Mouse (Mus musculus) heart, adult 2 months (tissue): Measurements from ENCODE around the gene Cadps2. TPM values are rescaled to one million over a fixed set of nuclear protein-coding genes. Genes with fewer than 3 reads are reported as not detected.

ENCODE experiments used
- DNase-seq, 2 experiments: peaks; one replicate each; pipeline ENCODE4 v3.0.0; 2021
- H3K27ac ChIP-seq: fragments of 200-600 bp; 2 replicates; pipeline ENCODE4 v1.8.1; 2022
- H3K27me3 ChIP-seq: fragments of 200-500 bp; 2 replicates; pipeline ENCODE4 v1.6.1; 2012; ENCODE audit warnings: mild to moderate bottlenecking, low read length, inconsistent platforms, mixed read lengths; ENCODE audit not compliant: control insufficient read depth, insufficient read depth
- H3K36me3 ChIP-seq: fragments of 200-500 bp; 2 replicates; pipeline ENCODE4 v1.6.1; 2012; ENCODE audit warnings: low read length, inconsistent platforms; ENCODE audit not compliant: control insufficient read depth, insufficient read depth
- H3K4me1 ChIP-seq: fragments of 200-500 bp; 2 replicates; pipeline ENCODE4 v1.6.1; 2011; ENCODE audit warnings: low read length; ENCODE audit not compliant: control insufficient read depth, insufficient read depth
- H3K4me3 ChIP-seq: fragments of 200-600 bp; 2 replicates; pipeline ENCODE4 v1.8.1; 2022
- H3K79me2 ChIP-seq: fragments of 200-500 bp; replicated peaks from 2 replicates; pipeline ENCODE4 v1.6.1; 2012; ENCODE audit warnings: mild to moderate bottlenecking, inconsistent platforms, low read length, moderate library complexity, mixed read lengths; ENCODE audit not compliant: control insufficient read depth, insufficient read depth
- H3K9ac ChIP-seq: fragments of 200-500 bp; 2 replicates; pipeline ENCODE4 v1.6.1; 2012; ENCODE audit warnings: low read depth, mild to moderate bottlenecking, control low read depth, inconsistent platforms, low read length, mixed read lengths
- CTCF ChIP-seq: fragments of 200-600 bp; IDR thresholded peaks from 2 replicates; pipeline ENCODE4 v1.8.1; 2022; ENCODE audit warnings: antibody characterized with exemption, mild to moderate bottlenecking, moderate library complexity
- EP300 ChIP-seq: fragments of 200-500 bp; IDR thresholded peaks from 2 replicates; pipeline ENCODE4 v1.6.1; 2011; ENCODE audit warnings: low read depth, low read length, control low read depth; ENCODE audit not compliant: insufficient read depth
- POLR2A ChIP-seq: fragments of 200-500 bp; IDR thresholded peaks from 2 replicates; pipeline ENCODE4 v1.6.1; 2011; ENCODE audit warnings: mild to moderate bottlenecking, low read depth, low read length, control low read depth; ENCODE audit not compliant: insufficient read depth
- WGBS: fragments of 180-500 bp; shearing (Covaris S2); methylation state at CpG from one replicate; pipeline ENCODE4 v1.1.7; 2018; 5-methylcytosine and 5-hydroxymethylcytosine counted together
- intact Hi-C: fragments of 180-260 bp; cut with DNase I; formaldehyde crosslinking; loops from one replicate; pipeline ENCODE4 v1.15.1; 2025
- polyA plus RNA-seq: library from polyadenylated mRNA; depleted of rRNA; stranded (reverse); fragments of >200 nt; gene quantifications from 2 replicates; pipeline ENCODE4 v1.2.3, GENCODE M21; 2012
- total RNA-seq, 2 experiments: library from RNA; stranded (reverse); gene quantifications; 2 replicates each; pipeline ENCODE4 v1.2.3; 2021

Gene Cadps2
- total and polyA plus RNA-seq, 3 experiments = 0.72 to 1.4 (median 1.1) TPM

DNA sequence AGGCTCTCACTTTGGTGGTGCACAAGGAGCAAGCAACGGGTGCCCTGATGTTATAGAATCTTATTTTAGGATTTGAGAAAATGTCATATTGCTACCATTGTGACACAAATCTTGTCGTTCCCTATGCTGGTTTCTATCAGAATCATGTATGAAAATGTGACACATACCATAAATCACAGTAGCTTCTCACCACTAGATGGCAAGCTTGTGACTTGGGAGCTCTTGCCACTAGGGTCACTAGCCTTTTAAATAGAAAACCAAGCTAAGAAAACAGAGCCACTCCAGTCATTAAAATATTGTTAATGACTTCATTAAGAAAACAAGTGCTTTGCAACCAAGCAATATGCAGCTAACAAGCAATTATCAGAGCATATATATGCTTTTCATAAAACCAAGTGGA lies 81.0 kb downstream of the Cadps2 start:
- H3K79me2 ChIP-seq = no peaks in the 10 kb centered on the region
- WGBS = 75% methylated on average over 2 of the region's 2 CpGs
- H3K9ac ChIP-seq = no peak overlapping the region
- no peak for DNase-seq
- no peak overlapping the region for H3K4me3 ChIP-seq
- TF ChIP-seq CTCF = peak; percentile 66
- TF ChIP-seq POLR2A = no peak
- TF ChIP-seq EP300 = no peak
- intact Hi-C loops = loop anchor here (5.0 kb wide), 1 partner anchor 129 kb away; no protein-coding TSS in a partner anchor
- H3K27me3 ChIP-seq = no peaks in the 10 kb centered on the region
- H3K27ac ChIP-seq = no peak overlapping the region
- H3K4me1 ChIP-seq = no peaks in the 10 kb centered on the region
- H3K36me3 ChIP-seq = no peaks in the 10 kb centered on the region

DNA sequence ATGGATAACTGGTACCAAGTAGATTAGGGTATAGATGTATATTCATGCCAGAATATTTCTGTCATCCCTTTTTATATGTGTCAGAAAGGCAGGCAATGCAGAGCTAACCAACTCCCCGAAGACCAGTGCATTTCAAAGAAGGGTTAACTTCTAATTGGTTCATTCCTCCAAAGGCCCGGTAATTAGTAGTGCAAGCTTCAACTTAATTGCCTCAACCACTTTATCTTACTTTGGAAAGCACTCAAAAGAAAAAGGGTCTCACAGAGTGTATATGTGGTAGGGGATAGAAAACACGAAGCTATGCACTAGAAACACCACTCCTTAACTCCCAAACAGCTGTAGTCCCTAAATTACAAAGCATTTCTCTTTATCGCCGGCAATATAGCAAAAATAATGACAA lies 90.4 kb downstream of the Cadps2 start:
- no peak overlapping the region for H3K9ac ChIP-seq
- 76% methylated on average over 5 of the region's 5 CpGs for WGBS
- intact Hi-C loops = no loop called here

DNA sequence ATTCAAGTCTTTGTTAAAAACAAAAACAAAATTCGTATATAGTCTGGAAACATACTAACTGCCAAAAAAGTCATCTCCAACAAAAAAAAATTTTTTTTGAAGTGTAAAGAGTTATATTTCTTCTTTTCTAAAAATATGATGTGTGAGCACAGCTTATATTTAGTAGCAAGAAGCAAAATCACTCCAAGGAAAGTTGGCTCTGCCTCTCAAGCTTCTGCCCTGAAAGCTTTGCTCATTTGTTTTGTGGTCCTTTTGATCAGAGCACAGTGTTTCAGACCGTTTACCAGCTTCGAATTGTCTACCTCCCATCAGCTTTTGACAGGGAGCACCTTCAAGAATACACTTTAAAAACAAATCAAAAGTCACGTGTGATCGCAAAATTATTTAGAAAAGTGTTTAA lies 99.2 kb downstream of the Cadps2 start:
- no peaks in the 10 kb centered on the region for H3K79me2 ChIP-seq
- intact Hi-C loops = no loop called here

More for the DNA sequence above, 90.4 kb downstream of the Cadps2 start:
- no peaks in the 10 kb centered on the region for H3K36me3 ChIP-seq
- H3K79me2 ChIP-seq = no peaks in the 10 kb centered on the region
- H3K27me3 ChIP-seq = no peaks in the 10 kb centered on the region
- no peak overlapping the region for H3K4me3 ChIP-seq
- H3K4me1 ChIP-seq = no peaks in the 10 kb centered on the region
- TF ChIP-seq EP300 (no peak), POLR2A (no peak), CTCF (no peak)
- no peak for DNase-seq
- H3K27ac ChIP-seq = no peak overlapping the region

DNA sequence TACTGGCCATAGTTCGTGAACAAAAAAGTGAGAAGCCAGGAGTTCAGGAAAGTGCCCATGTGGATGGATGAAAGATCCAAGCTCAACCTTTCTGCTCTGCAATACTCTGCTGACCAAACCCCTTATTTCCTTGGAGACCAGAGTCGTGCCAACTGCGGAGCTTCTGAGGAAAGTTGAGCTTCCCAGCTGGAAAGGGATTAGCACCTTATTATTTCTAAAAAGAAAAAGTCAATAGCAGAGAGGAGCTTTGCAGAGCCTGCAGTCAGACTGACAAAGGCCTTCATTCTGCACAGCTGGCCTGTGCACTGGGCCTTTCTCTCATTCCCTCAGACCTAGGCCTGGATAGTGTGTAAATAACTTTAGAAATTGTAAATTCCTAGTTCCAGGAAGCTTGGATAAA lies 106.5 kb downstream of the Cadps2 start:
- Histone ChIP-seq H3K4me3 (no peak overlapping the region), H3K36me3 (no peaks in the 10 kb centered on the region), H3K27me3 (no peaks in the 10 kb centered on the region), H3K79me2 (no peaks in the 10 kb centered on the region), H3K4me1 (no peaks in the 10 kb centered on the region), H3K9ac (no peak overlapping the region), H3K27ac (no peak overlapping the region)
- WGBS = 48% methylated on average over 3 of the region's 3 CpGs
- intact Hi-C loops = no loop called here
- TF ChIP-seq CTCF = no peak
- TF ChIP-seq POLR2A = no peak
- TF ChIP-seq EP300 = no peak
- DNase-seq = no peak

More for the DNA sequence above, 99.2 kb downstream of the Cadps2 start:
- no peak overlapping the region for H3K9ac ChIP-seq
- TF ChIP-seq CTCF = no peak
- 69% methylated on average over 5 of the region's 5 CpGs for WGBS
- no peak for DNase-seq
- H3K27ac ChIP-seq = no peak overlapping the region
- H3K27me3 ChIP-seq = no peaks in the 10 kb centered on the region
- H3K4me3 ChIP-seq = no peak overlapping the region
- H3K4me1 ChIP-seq = no peaks in the 10 kb centered on the region
- H3K36me3 ChIP-seq = no peaks in the 10 kb centered on the region

DNA sequence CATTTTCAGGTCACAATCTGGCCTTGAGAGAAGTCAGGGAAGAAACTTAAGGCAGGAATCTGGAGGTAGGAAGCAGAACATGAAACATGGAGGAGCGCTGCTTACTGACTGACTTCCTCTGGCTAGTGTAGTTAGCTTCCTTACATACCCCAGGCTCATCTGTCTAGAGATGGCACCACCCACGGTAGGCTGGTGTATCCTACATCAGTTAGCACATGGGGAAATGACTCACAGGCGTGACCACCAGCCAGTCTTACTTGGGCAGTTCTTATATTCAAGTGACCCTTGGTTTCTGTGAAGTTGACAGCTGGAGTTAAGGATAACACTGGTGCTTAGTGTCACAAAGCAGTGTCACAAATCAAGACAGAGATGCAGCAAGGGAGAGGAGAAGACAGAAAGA lies 110.6 kb downstream of the Cadps2 start:
- Histone ChIP-seq H3K9ac (no peak overlapping the region), H3K79me2 (no peaks in the 10 kb centered on the region), H3K4me1 (no peaks in the 10 kb centered on the region), H3K27ac (no peak overlapping the region), H3K4me3 (no peak overlapping the region), H3K27me3 (no peaks in the 10 kb centered on the region), H3K36me3 (no peaks in the 10 kb centered on the region)
- no peak for TF ChIP-seq CTCF
- no peak for TF ChIP-seq POLR2A
- no peak for TF ChIP-seq EP300
- intact Hi-C loops = no loop called here
- no peak for DNase-seq
- WGBS = 71% methylated on average over 3 of the region's 3 CpGs

DNA sequence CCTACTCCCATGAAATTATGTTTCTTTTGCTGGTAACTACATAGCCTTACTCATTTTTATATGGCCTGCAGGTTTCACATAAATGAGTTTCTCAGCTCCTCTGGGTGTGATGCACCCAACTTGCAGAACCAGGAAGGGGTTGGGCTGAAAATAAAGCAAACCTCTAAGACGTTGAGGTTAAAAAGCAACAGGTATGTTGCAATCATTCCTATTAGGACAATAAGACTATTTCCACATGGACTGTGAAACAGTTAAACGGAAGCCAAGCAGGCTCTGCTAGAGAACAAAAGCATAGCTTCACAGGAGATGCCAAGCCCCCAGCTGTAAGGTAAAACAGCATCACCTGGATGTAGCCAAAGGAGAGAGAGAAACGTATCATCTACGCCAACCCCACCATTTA lies 115.5 kb downstream of the Cadps2 start:
- intact Hi-C loops = no loop called here
- no peaks in the 10 kb centered on the region for H3K4me1 ChIP-seq

More for the DNA sequence above, 115.5 kb downstream of the Cadps2 start:
- TF ChIP-seq POLR2A (no peak), CTCF (no peak), EP300 (no peak)
- H3K4me3 ChIP-seq = no peak overlapping the region
- WGBS = 80% methylated on average over 4 of the region's 4 CpGs
- H3K9ac ChIP-seq = no peak overlapping the region
- no peak for DNase-seq
- no peaks in the 10 kb centered on the region for H3K27me3 ChIP-seq
- H3K79me2 ChIP-seq = no peaks in the 10 kb centered on the region
- H3K36me3 ChIP-seq = no peaks in the 10 kb centered on the region
- no peak overlapping the region for H3K27ac ChIP-seq
